Mouse (Mus musculus): Measurements from ENCODE around the gene Slc41a3. TPM values are rescaled to one million over a fixed set of nuclear protein-coding genes. Genes with fewer than 3 reads are reported as not detected.

Gene Slc41a3
- polyA plus RNA-seq, 1 experiment from 2014 or later = 2.8 TPM

DNA sequence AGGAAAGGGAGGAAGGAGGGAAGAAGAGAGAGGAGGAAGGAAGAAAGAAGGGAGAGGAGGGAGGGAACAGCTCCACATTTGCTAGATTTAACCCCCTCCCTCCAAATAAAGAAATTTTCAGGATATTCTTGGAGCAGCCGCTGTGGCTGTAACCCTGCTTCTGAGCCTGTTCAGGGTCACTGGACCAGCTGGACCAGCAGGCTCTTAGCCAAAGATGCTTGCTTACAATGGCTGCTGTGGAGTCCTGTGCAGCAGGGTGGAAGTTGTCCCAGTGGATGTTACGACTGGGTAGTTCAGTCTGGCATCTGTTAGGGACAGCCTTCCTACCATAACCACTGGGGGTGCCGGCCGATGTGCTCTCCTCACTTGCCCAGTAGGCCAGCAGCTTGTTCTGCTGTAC lies 35.8 kb upstream of the Slc41a3 start:
- Histone ChIP-seq H3K9ac (no peak overlapping the region), H3K9me3 (no peaks in the 10 kb centered on the region), H3K27me3 (no peaks in the 10 kb centered on the region), H3K4me1 (no peaks in the 10 kb centered on the region), H3K4me3 (no peak overlapping the region), H3K36me3 (no peaks in the 10 kb centered on the region), H3K27ac (no peak overlapping the region), H3K4me2 (no peak overlapping the region)
- WGBS = 75% methylated on average over 4 of the region's 4 CpGs
- ATAC-seq (ENCODE audit: insufficient number of reproducible peaks, insufficient read depth, low FRiP score, low TSS enrichment, low read depth) = no peak

DNA sequence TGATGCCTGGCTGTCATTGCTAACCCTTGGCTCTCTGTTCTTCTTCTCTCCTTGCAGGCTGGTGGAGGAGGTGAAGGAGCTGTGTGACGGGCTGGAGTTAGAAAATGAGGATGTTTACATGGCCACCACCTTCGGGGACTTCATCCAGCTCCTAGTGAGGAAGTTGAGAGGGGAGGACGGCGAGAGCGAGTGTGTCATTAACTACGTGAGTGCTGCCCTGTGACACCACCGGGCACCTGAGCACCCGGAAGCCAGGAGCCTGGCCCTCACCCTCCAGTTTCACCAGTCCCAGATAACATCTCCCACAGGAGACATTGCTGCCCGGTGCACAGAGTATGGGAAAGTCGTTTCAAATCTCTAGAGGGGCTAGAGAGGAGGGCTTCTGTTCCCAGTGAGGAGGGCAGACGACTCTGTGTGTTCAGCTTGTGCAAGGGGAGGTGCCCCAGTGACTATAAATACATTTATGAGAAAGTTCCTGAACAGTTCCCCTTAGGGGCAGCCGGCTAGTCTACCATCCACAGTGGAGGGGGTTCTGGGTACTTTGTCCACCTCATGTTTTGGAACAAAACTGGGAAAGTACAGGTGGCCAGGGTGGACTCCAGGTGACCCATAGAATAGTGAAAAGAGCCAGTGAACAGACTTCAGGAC lies 34.7 kb upstream of the Slc41a3 start:
- ATAC-seq (ENCODE audit: insufficient number of reproducible peaks, insufficient read depth, low FRiP score, low TSS enrichment, low read depth) = no peak
- Histone ChIP-seq H3K27me3 (no peaks in the 10 kb centered on the region), H3K9me3 (no peaks in the 10 kb centered on the region), H3K36me3 (no peaks in the 10 kb centered on the region), H3K9ac (no peak overlapping the region), H3K4me1 (no peaks in the 10 kb centered on the region), H3K27ac (no peak overlapping the region), H3K4me2 (no peak overlapping the region), H3K4me3 (no peak overlapping the region)
- 65% methylated on average over 12 of the region's 12 CpGs for whole genome bisulfite sequencing

DNA sequence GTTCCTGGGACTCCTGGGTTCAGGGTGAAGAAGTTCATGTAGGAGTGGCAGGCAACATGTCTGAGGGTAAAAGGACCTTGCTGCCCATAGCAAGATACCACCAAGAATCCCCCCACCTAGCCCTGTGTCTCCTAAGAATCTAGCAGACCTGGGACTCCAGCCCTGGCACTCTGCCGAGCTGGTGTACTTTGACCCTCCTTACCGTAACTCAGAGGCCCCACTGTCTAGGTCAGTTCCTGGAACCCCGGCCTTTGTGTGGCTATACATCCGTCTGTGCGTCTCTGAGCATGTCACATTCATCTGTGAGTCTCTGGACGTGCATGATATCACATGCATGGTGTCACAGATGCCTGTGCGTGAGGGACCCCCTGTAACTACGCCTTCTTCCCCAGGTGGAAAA lies 34.1 kb upstream of the Slc41a3 start:
- no peaks in the 10 kb centered on the region; the same call in 1 of the 2 replicates for H3K4me1 ChIP-seq
- H3K4me2 ChIP-seq = no peak overlapping the region
- no peak overlapping the region for H3K27ac ChIP-seq
- no peak overlapping the region for H3K4me3 ChIP-seq
- no peak for ATAC-seq (ENCODE audit: insufficient number of reproducible peaks, insufficient read depth, low FRiP score, low TSS enrichment, low read depth)
- no peaks in the 10 kb centered on the region for H3K36me3 ChIP-seq
- H3K9ac ChIP-seq = no peak overlapping the region
- WGBS = 76% methylated on average over 8 of the region's 8 CpGs
- H3K9me3 ChIP-seq = no peaks in the 10 kb centered on the region
- H3K27me3 ChIP-seq = no peaks in the 10 kb centered on the region

DNA sequence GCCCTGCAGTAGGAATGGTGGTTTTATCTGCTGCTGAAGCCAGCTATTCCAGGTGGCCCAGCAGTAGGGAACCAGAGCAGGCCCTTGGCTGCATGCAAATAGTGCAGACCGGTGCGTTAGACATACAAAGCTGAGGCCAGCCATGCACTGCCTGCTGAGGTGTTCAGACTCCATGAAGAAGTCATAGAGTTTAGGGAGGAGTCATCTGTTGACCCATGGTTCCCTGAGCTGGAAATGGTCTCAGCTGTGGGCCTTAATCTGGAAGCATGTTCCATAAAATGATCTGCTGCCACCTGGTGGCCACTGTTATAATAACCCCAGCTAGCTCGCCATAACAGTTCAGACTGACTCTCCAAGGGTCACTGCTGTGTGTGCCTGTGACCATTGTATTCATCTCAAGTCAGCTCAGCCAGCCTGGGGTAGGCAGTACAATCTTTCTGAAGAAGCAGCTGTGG lies 29.2 kb upstream of the Slc41a3 start:
- no peaks in the 10 kb centered on the region for H3K36me3 ChIP-seq
- no peak overlapping the region for H3K4me3 ChIP-seq
- WGBS = 53% methylated on average over 3 of the region's 3 CpGs
- H3K4me2 ChIP-seq = no peak overlapping the region
- H3K27ac ChIP-seq = no peak overlapping the region
- H3K27me3 ChIP-seq = no peaks in the 10 kb centered on the region
- no peak overlapping the region for H3K9ac ChIP-seq
- no peak for ATAC-seq (ENCODE audit: insufficient number of reproducible peaks, insufficient read depth, low FRiP score, low TSS enrichment, low read depth)
- no peaks in the 10 kb centered on the region for H3K9me3 ChIP-seq
- no peaks in the 10 kb centered on the region; the same call in 1 of the 2 replicates for H3K4me1 ChIP-seq

DNA sequence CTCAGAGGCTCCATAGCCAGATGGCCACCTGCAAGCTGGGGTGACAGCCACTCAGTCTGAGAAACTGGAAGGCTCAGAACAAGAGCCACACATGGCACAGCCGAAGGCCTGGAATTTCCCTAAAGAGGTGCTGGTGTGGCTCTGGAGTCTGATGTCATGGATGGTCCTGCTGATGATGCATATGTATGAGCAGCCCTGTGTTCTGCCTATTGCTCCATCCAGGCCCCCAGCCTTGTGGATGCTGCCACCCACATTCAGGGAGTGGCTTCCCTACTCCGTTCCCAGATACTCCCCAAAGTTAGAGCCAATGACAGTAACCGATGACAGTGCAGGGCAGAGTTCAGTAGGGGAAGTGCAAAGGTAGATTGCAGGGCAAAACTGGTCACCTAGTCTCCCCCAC lies 26.4 kb upstream of the Slc41a3 start:
- Histone ChIP-seq H3K9me3 (no peaks in the 10 kb centered on the region), H3K27ac (no peak overlapping the region), H3K4me3 (no peak overlapping the region), H3K4me1 (no peaks in the 10 kb centered on the region; the same call in 1 of the 2 replicates), H3K9ac (no peak overlapping the region), H3K36me3 (no peaks in the 10 kb centered on the region), H3K4me2 (no peak overlapping the region), H3K27me3 (no peaks in the 10 kb centered on the region)
- no peak for ATAC-seq (ENCODE audit: insufficient number of reproducible peaks, insufficient read depth, low FRiP score, low TSS enrichment, low read depth)
- 56% methylated on average over 3 of the region's 3 CpGs for WGBS

DNA sequence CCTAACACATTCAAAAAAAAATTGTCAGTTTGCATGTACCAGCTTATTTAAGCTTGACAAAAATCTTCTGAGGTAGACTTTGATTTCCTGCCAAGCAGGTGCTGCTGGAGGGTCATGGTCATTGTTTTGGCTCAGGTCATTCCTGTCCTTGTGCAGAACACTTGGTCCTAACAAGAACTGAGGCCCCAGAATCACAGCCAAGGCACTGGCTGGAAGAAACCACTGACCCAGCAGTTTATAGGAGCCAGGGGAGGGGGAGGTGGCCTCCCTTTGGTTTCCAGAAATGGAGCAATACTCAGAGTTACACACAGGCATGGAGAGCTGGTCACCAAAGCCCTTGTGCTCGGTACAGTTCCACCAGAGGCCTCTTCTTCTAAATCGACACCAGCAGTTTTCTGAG lies 22.2 kb upstream of the Slc41a3 start:
- H3K4me2 ChIP-seq = no peak overlapping the region
- no peak overlapping the region for H3K4me3 ChIP-seq
- no peaks in the 10 kb centered on the region for H3K36me3 ChIP-seq
- no peaks in the 10 kb centered on the region for H3K27me3 ChIP-seq
- no peaks in the 10 kb centered on the region for H3K4me1 ChIP-seq
- H3K9ac ChIP-seq = no peak overlapping the region
- WGBS = 84% methylated on average over 2 of the region's 2 CpGs
- H3K27ac ChIP-seq = no peak overlapping the region
- no peak for ATAC-seq (ENCODE audit: insufficient number of reproducible peaks, insufficient read depth, low FRiP score, low TSS enrichment, low read depth)
- H3K9me3 ChIP-seq = no peaks in the 10 kb centered on the region

DNA sequence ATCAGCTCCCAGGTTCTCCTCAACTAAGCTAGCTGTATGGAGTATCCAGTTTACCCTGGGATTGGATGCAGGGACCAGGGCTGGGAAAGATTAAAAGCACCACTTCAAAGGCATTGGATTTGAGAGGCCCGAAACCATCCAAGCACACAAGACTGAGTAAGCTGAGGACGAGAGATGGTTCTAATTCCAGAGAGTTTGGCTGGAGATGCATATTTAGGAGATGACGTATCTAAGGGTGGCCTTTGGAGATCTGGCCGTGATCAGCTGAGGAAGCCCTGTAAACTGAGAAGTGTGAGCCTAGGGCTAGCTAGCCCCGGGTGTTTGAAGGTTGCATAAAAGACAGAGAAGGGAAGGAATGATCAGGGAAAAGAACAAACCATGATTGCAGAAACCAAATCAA lies 16.4 kb upstream of the Slc41a3 start:
- H3K36me3 ChIP-seq = no peaks in the 10 kb centered on the region
- no peak overlapping the region for H3K9ac ChIP-seq
- no peak for ATAC-seq (ENCODE audit: insufficient number of reproducible peaks, insufficient read depth, low FRiP score, low TSS enrichment, low read depth)
- H3K4me2 ChIP-seq = no peak overlapping the region
- 21% methylated on average over 5 of the region's 5 CpGs for WGBS
- H3K9me3 ChIP-seq = no peaks in the 10 kb centered on the region
- no peaks in the 10 kb centered on the region for H3K27me3 ChIP-seq
- peaks cover 5% of the 10 kb centered on the region; the same call in 1 of the 2 replicates for H3K4me1 ChIP-seq
- H3K27ac ChIP-seq = no peak overlapping the region; the same call in 1 of the 2 replicates
- no peak overlapping the region for H3K4me3 ChIP-seq

DNA sequence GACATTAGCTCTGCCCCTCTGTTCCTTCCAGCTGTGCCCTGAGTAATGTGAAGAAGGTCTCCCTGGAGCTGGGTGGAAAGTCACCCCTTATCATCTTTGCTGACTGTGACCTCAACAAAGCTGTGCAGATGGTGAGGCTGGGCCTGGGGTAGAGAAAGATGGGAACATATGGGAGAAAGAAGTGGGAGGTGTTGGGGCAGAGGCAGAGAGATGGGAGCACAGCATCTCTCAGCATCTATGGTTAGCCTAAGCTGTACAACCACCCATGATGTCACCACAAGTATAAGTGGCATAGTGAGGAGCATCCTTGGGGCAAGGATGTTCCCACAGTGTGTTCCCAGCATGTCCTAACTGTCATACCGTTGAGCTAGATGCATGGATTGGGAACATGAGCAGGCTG lies 13.8 kb upstream of the Slc41a3 start:
- WGBS = 91% methylated on average over 1 of the region's 1 CpGs
- no peak for ATAC-seq (ENCODE audit: insufficient number of reproducible peaks, insufficient read depth, low FRiP score, low TSS enrichment, low read depth)

DNA sequence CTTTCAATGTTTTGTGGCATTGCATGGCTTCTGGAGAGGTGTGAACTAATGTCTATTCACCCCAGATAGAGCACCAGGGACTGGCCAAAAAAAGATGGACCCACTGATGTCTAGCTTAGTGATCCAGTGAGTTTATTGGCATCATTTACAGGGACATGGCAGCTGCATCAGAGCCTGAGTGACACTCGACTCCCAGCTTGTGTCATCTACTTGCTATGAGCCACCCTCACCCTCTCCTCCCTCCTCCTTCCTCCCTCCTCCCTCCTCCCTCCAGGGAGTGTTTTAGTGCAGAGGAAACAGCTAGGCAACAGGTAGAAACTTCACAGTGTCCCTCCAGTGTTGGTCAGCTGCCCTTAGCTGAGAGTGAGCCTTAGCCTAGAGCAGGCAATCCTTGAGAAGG lies 9.6 kb upstream of the Slc41a3 start:
- 85% methylated on average over 1 of the region's 1 CpGs for whole genome bisulfite sequencing
- no peak for ATAC-seq (ENCODE audit: insufficient number of reproducible peaks, insufficient read depth, low FRiP score, low TSS enrichment, low read depth)
- H3K36me3 ChIP-seq = no peaks in the 10 kb centered on the region
- H3K9me3 ChIP-seq = no peaks in the 10 kb centered on the region
- H3K4me2 ChIP-seq = no peak overlapping the region
- H3K27ac ChIP-seq = no peak overlapping the region
- no peak overlapping the region for H3K4me3 ChIP-seq
- no peaks in the 10 kb centered on the region for H3K27me3 ChIP-seq
- no peaks in the 10 kb centered on the region for H3K4me1 ChIP-seq
- H3K9ac ChIP-seq = no peak overlapping the region

More for the DNA sequence above, 13.8 kb upstream of the Slc41a3 start:
- Histone ChIP-seq H3K9ac (no peak overlapping the region), H3K27me3 (no peaks in the 10 kb centered on the region), H3K27ac (no peak overlapping the region), H3K4me1 (peaks cover 5% of the 10 kb centered on the region; the same call in 1 of the 2 replicates), H3K9me3 (no peaks in the 10 kb centered on the region), H3K4me2 (no peak overlapping the region), H3K36me3 (no peaks in the 10 kb centered on the region), H3K4me3 (no peak overlapping the region)

DNA sequence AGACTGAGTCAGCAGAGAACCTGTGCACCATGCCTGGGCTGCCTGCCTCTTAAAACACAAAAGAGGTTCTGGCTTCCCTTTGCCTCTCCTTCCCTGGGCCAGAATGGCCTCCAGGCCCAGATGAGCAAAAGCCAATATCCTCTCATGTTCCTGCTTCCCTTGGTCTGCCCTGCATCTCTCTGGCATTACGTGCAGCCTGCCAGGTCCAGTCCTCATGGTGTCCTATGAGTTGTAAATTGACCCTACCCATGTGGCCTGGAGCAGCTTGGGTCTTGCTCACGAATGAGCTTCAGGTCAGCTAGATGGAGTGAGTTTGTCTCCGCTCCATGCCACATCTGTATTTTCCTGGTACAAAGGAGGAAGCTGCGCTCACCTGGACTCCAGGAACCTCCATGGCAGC lies 7.5 kb upstream of the Slc41a3 start:
- Histone ChIP-seq H3K9ac (no peak overlapping the region), H3K4me3 (no peak overlapping the region), H3K27ac (no peak overlapping the region), H3K36me3 (no peaks in the 10 kb centered on the region), H3K4me1 (no peaks in the 10 kb centered on the region), H3K4me2 (no peak overlapping the region), H3K9me3 (no peaks in the 10 kb centered on the region), H3K27me3 (no peaks in the 10 kb centered on the region)
- no peak for ATAC-seq (ENCODE audit: insufficient number of reproducible peaks, insufficient read depth, low FRiP score, low TSS enrichment, low read depth)
- WGBS = 81% methylated on average over 4 of the region's 4 CpGs

DNA sequence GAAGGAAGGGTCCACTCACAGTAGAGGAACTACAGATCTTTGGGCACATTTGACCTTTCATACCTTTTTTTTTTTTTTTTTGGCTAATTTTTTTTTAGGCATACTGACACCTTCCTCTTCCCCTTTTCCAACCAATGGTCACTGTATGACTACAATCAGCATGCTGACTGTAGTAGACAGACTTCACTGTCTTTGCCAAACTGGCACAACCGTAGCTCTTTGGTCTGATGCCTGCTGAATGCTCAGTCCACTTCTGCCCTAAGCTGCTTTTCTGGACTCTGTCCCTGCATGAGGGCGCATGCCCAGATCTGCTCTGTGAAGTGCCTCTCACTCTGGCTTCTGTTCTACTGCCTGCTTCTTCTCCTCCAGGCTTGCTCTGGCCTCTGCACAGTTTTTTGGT lies 6.9 kb upstream of the Slc41a3 start:
- no peaks in the 10 kb centered on the region for H3K36me3 ChIP-seq
- H3K27ac ChIP-seq = no peak overlapping the region
- no peaks in the 10 kb centered on the region for H3K4me1 ChIP-seq
- no peak overlapping the region for H3K9ac ChIP-seq
- WGBS = 74% methylated on average over 2 of the region's 2 CpGs
- no peak overlapping the region for H3K4me2 ChIP-seq
- no peak overlapping the region for H3K4me3 ChIP-seq
- no peaks in the 10 kb centered on the region for H3K9me3 ChIP-seq
- no peaks in the 10 kb centered on the region for H3K27me3 ChIP-seq
- no peak for ATAC-seq (ENCODE audit: insufficient number of reproducible peaks, insufficient read depth, low FRiP score, low TSS enrichment, low read depth)

DNA sequence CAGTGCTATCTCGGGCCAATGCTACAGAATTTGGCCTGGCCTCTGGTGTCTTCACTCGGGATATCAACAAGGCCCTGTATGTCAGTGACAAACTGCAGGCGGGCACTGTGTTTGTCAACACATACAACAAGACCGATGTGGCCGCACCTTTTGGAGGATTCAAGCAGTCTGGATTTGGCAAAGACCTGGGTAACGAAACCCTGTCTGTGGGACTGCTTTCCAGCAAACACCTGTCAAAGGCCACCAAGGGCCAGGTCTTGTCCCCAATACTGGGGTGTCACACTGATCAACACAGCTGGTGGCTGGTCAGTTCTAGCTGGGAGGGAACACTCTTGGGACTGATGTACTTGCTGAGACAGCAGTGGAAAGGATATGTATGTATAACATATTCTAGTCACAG lies 6.3 kb upstream of the Slc41a3 start:
- Histone ChIP-seq H3K27me3 (peaks cover 2% of the 10 kb centered on the region; the same call in 1 of the 2 replicates), H3K9me3 (no peaks in the 10 kb centered on the region), H3K4me2 (no peak overlapping the region), H3K36me3 (no peaks in the 10 kb centered on the region), H3K9ac (no peak overlapping the region), H3K4me1 (no peaks in the 10 kb centered on the region), H3K27ac (no peak overlapping the region), H3K4me3 (no peak overlapping the region)
- ATAC-seq (ENCODE audit: insufficient number of reproducible peaks, insufficient read depth, low FRiP score, low TSS enrichment, low read depth) = no peak
- WGBS = 87% methylated on average over 6 of the region's 6 CpGs

Measured in embryonic facial prominence, embryonic 13.5 days (tissue).